Mouse (Mus musculus): ENCODE results near the gene Gm10112.

The Gm10112 gene

GRCm38 (mm10) chrX:111168040-111168439, at the start of gene Gm10112:
Gm10112 (plus strand) TSS chrX:111168340.
- DNase-seq (ENCODE audit: low read depth, low spot score) = no peak

GRCm38 (mm10) chrX:111189574-111189973, 21.4 kb downstream of the Gm10112 start:
- no peak for DNase-seq (ENCODE audit: low read depth, low spot score)

GRCm38 (mm10) chrX:111196376-111196775, 28.2 kb downstream of the Gm10112 start:
- DNase-seq (ENCODE audit: low read depth, low spot score) = peak; percentile 39

GRCm38 (mm10) chrX:111210225-111210624, 42.1 kb downstream of the Gm10112 start:
- DNase-seq (ENCODE audit: low read depth, low spot score) = peak; percentile 45

Measured in ZHBTc4 (cell line).